Mouse (Mus musculus) ES-CJ7 (cell line): ENCODE measurements around the gene Olfr324.

ENCODE experiments used
- DNase-seq: peaks from one replicate; pipeline ENCODE4 v3.0.0; 2011; ENCODE audit warnings: low read depth, low spot score

Olfr324 gene

GRCm38 (mm10) chr11:58634878-58635277 is 40.0 kb downstream of the Olfr324 start:
- DNase-seq, result no peak

GRCm38 (mm10) chr11:58636376-58636977 is 41.6 kb downstream of the Olfr324 start:
- peak; percentile 36 for DNase-seq

GRCm38 (mm10) chr11:58638176-58638701 is 43.3 kb downstream of the Olfr324 start:
- DNase-seq, result no peak

GRCm38 (mm10) chr11:58640272-58640867 is 45.5 kb downstream of the Olfr324 start, which contains the start of gene Trim58:
Gene Trim58 (plus strand): TSS chr11:58640465.
- peak; percentile 7 for DNase-seq

- DNase-seq, result no peak
These were observed 46.1 kb downstream of the Olfr324 start for GRCm38 (mm10) chr11:58641057-58641456.

- no peak for DNase-seq
These were observed 46.9 kb downstream of the Olfr324 start for GRCm38 (mm10) chr11:58641638-58642358.

- peak; percentile 79 for DNase-seq
These were observed 48.4 kb downstream of the Olfr324 start for GRCm38 (mm10) chr11:58643350-58643749.
